Mouse (Mus musculus) common myeloid progenitor, adult 5-6 weeks (primary cell): ENCODE results near the gene Sys1. TPM values are rescaled to one million over a fixed set of nuclear protein-coding genes. Genes with fewer than 3 reads are reported as not detected.

Experiments used
- ATAC-seq: replicated peaks from 2 replicates; pipeline ENCODE4 v1.8.0; 2016; ENCODE audit warnings: low read depth, mild to moderate bottlenecking, moderate TSS enrichment, inconsistent platforms; ENCODE audit not compliant: poor library complexity, severe bottlenecking
- total RNA-seq: library from RNA; stranded (forward); fragments of 200-1000, 187-1606 nt; gene quantifications from 2 replicates; pipeline ENCODE4 v1.2.3, GENCODE M21; 2017

The Sys1 gene
- total RNA-seq: 8.9 and 13.4 TPM in 2 replicates

DNA sequence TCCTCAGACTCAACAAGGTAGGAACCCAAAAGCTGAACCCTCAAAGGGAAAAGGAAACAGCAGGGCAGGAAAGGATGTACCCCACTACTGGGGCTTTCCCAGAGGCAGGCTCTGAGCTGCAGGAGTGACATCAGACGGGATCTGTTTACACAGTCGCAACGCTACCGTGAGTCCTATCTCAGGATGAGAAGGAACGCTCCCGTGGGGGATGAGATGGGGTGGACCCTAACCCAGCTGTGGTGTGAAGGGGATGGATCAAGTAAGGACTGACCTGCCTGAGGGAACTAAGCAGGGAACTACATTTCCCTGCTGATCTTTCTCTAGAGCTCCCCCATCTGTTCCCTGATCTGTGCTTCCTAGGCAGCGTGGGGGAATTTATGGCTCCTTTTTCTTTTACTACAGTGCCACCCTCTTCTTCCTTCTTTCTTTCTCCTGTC lies at the start of gene Sys1:
Sys1 (plus strand) TSS at position 101 of the 437 bp plus-strand sequence.
- ATAC-seq: no peak

DNA sequence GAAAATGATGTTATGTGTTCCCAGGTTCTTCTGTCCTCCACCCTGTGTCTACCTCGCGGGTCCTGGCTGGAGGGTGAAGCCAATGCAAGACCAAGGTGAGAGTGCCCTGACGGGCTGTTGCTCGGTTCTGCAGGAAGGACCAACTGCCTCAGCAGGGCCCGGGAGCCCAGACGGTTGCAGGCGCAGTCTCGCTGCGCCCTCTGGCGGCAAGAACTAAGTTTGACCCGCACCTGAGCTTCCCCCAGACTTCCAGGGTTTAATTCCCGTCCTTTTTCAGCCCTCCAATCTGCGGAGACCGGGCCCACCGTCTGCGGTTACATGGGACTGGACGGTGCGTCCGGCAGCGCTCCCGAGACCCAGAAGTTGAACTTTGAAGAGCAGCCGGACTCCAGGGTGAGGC lies 49.1 kb upstream of the Sys1 start:
- ATAC-seq: peak; percentile 61

DNA sequence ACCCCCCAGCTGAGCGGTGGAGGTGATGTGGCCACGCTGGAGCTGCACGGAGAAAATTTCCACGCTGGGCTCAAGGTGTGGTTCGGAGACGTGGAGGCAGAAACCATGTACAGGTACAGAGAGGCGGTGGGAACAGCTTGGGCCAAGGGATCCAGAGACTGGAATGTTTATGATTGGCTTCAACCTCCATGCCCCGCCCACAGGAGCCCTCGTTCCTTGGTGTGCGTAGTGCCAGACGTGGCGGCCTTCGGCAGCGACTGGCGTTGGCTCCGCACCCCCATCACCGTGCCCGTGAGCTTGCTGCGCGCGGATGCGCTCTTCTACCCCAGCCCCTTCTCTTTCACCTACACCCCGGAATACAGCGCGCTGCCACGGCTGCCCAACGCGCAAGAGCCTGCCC lies 42.6 kb upstream of the Sys1 start:
- ATAC-seq: no peak

DNA sequence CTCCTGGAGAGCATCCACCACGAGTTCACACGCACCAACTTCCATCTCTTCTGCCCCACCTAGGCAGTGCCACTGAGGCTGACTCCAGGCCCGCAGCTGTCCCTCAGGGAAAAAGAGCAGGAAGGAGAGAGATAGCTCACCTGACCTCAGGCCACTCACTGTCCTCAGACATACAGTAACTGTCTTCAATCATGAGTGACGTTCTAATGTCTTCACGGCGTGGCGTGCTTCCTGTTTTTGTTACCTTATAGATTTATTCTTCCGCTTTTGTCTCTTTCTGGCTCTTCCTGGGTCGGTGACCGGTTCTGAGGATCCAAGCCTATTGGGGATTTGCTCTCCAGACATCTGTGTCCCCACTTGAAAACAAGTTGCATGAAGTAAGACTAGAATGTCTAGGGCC lies 42.2 kb upstream of the Sys1 start:
- ATAC-seq: no peak

DNA sequence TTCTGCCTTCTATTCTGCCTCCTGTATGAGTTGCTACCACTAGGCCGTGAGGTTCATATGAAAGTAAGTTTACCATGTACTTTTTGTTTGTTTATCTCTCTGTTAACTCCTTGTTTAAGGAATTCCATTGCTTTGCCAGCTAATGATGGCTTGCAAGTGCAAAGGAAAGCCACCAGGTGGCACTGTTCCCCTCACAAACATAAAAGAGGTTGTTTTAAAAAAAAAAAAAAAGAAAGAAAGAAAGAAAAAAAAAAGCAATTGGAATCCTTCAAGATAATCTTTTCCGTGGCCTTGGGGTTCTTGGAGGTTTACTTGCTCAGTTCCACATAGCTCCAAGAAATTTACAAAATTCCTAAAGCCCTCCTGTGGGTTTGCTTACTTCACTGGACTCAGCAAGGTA lies 39.6 kb upstream of the Sys1 start:
- no peak for ATAC-seq

DNA sequence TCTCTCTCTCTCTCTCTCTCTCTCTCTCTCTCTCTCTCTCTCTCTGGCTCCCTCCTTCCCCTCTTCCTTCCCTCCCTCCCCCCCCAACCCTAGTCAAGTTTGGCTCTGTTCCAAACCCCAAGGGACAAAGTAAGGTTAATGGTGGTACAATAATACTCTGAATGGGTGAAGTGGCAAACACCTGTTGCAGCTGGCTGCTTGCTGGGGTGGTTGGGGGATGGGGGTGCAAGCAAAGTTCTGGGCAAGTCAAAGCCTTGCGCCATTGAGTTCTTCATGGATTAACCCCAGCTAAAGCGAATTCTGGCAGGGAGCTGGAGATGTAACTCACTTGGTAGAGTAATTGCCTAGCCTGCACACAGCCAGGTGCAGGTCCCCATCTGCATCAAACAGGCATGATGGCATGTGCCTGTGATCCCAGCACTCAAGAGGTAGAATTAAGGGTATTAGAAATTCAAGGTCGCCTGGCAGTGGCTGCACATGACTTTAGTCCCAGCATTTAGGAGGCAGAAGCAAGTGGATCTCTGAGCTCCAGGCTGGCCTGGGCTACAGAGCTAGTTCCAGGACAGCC lies 38.4 kb upstream of the Sys1 start:
- ATAC-seq: no peak

DNA sequence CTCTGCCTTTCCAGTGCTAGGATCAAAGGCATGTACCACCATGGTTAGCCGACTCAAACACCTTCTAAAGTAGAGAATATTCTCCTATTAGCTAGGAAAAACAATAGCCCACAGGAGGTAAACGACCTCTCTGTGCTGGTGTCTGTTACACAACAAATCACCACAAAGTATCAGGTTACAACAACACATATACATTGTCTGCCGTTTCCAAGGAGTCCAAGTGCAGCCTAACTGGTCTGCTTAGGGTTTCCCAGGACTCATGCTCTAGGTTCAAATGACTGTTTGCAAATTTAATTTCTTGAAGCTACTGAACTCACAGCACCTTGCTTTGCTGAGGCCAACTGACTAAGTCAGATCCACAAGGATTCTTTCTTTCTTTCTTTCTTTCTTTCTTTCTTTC lies 37.3 kb upstream of the Sys1 start:
- ATAC-seq: no peak

DNA sequence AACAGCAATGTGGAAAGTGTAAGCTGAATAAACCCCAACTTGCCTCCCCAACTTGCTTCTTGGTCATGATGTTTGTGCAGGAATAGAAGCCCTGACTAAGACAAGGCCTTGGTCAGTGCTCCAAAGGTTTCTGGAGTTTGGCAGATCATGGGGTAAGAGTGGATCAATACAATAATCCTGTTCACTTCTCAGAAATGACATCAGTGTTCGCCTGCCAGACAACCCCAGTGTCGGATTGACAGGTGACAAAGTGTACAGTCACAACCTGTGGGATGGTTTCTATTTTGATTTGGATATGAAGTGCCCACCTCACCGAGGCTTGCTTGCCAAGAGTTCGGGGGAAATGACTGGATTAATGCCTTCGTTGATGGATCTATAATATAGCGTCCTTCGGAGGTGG lies 35.5 kb upstream of the Sys1 start:
- no peak for ATAC-seq

DNA sequence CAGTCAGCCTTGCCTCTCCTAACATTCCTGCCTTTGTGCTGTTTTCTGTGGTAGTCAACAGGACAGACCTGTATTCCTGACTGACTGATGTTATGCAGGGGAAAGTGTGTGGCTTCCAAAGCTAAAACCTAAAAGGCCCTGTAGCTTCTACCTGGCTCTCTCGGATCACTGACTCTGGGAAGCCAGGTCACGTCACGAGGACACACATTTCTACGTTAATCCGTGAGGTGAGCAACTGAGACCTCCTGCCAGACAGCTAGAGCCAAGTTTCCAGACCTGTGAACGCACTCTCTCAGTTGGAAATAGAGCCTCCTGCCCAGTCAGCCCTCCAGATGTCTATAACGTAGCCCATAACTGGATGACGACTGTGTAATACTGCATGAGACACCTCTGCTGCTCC lies 34.8 kb upstream of the Sys1 start:
- ATAC-seq: no peak

DNA sequence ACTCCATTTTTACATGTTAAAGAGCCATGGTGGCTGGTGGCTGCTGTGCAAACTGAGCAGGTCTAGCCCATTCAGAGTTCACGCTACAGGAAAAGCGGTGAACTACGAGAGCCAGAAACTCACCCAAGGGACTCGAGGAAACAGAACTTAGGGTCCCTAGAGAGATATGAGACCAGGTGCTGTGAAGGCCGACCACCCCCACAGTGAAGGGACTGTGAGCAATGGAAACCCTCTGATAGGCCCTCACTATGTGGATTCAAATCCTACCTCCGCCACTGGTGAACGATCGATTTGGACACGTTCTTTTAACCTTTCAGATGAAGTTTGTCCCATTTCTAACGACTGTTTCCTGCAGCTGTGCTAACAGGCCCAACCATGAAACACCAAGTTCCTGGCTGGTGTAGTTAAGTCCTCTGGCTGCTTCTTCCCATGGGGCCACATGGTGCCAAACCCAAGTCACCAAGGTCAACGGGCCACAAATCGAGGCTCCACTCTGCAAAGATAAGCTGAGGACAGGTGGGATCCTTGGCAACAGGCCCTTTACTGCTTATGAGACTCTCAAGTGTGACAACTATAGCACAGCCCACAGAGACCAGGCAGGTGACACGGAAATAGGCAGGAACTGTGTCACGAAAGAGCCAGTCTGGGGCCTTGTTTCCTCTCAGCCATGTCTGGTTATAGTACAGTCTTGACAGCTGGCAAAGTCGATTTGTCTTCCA lies 33.9 kb upstream of the Sys1 start:
- ATAC-seq: no peak

DNA sequence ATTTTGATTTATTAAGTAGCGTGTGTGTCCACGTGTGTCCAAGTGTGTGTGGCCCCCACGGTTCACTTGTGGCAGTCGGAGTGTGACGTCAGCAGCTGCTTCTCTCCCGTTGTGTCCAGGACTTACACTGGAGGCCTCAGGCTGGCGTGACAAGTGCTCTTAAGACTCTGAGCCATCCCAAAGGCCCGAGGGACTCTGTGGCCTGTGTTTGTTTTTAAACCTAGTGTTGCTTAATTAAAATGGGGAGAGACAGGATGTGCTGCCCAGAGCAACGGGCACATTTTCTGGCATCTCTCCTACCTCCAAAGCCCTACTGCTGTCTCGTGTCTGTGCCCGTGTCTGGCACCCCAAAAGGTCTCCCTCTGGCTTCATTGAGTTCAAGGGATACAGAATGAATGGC lies 33.3 kb upstream of the Sys1 start:
- no peak for ATAC-seq

DNA sequence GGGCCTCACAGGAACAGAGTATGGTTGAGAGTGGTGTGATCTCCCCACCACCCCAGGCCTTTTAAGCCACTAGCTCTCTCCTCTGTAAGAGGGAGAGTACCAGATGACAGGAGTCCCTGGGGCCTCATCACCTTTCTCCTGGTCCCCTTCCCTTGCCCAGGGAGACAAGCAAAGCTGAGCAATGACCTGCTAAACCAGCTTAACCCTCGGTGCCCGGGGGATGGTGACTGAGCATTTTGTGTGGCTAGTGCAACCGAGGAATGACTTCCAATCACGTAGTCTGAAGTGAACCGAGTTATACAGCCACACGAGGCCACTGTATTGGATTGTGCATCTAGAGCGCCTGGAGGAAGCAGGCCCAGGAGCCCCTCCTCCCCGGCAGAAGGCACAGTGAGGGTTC lies 32.4 kb upstream of the Sys1 start:
- no peak for ATAC-seq

DNA sequence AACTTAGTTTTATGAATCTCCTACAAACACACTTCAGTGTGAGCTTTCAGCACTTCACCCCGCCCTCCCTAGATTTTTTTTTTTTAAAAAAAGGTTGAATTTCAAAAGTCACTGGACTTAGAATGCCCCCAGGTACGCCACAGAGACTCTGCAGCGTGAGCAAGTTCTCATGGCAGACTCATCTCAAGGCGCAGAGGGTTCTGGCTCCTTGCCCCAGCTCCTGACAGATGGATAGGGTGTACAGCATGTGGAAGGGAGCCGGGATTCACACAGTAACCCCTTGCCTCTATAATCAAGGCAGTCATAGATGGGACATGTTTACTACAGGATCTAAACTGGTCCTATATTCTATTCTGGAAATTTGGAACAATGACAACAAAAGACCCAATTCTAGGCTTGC lies 31.4 kb upstream of the Sys1 start:
- no peak for ATAC-seq

DNA sequence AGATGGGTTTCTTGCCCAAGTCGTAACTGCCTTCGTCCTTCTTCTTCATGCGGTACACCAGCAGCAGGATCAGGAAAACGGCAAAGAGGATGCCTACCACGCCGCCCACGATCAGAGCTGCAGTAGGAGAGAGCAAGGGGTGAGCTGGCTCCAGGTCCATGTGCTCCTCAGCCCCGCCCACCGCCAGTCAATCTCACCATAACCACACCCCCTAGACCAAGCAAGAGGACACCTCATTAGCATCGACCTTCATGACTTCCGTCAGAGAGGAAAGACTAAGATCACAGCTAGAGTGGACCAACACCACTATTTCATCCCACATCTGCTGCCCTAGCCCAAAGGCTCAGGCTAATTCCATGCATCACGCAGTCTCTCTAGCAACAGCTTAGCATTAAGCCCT lies 30.6 kb upstream of the Sys1 start:
- ATAC-seq: no peak

DNA sequence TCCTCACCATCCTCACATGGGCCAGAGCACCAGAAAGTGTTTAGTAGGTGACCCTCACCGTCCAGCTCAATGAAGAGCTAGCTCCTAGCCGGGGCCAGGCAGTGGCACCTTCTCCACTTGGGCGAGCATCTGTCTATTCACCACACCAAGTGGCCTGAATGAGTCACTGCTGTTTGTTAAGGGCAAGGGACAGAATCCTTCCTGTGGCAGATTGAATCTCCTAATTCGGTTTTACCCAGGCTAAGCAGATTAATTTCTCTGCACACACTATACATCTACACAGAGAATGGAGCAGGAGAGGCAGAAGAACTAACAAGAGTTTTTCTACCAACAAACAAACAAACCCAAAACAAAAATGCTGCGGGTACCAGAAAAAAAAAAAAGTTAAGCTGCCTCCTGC lies 29.8 kb upstream of the Sys1 start:
- no peak for ATAC-seq

DNA sequence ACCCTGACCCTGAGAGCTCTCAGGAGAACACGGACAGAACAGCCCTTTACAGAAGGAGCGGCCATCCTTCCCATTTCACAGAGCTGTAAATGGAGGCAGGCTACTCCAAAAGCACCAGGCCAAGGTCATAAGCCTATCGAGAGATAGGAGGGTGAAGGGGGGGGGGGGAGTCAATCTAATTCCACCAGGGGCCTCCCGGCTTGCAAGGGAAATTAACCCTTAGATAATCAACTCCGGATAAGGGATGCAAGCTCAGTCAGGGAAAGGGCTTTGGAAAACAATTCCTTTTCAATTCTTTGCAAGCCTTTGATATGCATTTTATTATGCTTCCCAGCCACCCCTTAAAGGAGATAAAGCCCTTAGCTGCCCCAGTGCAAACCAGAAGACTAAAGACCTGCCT lies 28.3 kb upstream of the Sys1 start:
- ATAC-seq: no peak

DNA sequence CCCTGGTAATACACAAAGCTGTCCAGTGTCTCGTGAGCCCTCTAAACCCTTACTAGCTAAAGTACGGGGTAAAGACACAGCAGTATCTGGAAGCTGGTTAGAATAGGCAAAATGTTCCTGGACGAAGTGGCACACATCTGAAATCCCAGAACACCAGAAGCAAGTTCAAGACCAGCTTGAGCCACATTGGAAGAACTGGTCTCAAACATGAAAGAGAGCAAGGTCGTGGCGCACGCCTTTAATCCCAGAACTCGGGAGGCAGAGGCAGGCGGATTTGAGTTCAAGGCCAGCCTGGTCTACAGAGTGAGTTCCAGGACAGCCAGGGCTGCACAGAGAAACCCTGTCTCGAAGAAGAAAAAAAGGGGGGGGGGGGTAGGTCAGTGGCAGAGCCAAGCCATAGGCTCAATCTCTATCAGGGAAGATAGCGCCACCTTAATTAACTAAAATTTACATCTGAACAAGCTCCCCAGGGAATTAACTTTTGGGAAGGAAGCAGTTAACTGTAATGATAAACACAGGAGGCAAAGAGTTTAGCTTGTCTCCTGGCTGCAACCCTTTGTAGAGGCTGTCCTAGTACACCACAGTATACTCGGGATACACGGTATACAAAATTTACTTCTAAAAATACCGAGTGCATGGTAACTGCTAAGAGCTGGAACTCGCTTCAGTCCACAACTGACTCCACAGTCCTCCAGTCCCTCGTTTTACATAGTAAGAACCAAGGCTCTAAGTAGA lies 26.7 kb upstream of the Sys1 start:
- no peak for ATAC-seq

DNA sequence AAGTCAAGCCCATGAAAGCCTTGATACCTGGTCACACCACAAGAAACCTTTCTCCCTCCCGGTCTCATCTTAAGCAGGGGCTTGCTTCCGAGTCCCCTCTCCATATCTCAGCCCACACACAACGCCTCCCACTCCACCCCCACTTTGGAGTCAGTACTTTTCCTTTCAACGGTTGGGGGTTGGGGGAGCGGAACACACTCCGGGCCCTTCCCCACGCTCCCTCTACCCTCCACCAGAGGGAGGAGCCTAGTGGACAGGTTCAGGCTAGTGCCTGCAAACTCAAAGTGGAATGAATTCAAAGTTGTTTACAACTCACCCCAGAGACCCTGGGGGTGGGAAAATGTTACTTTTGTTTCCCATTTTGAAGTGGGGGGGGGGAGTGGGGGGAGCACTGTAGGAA lies 26.1 kb upstream of the Sys1 start:
- 0 out of 2 replicates have a peak, but pooled peaks have one; percentile 50 for ATAC-seq

DNA sequence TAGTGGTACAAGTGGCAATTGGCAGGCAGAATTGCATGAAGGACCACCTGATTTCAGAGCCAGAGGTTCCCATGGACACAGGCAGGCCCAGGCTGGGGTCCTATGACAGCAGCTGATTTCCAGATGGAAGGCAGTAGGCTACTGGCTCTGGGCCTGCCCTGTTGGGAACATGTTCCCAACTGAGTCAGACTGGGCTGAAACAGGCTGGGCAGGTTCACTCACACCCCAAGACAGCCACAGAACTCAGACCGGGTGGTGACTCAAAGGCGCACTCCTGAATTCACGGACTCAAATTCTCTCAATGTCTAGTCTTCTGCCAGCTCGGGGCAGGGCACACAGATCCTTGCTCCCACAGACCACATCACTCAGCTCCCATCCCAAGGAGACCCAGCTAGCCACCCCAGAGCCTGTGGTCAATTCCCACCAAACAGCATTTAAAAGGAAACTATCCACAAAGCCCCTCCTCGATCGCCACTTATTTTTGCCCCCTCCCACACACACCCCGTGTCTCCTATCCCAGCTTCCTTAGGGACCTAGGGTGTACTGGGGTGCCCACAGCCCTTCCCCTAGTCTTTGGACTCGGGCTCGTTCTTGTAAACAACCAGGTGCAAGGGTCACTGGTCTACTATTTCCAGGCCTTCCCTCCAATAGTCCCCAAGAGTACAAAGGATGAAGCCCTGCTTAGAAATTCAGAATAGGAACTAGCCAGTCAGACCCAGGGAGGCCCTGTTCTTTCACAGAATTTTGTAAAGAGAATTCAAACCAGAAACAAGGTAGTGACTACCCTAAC lies 24.9 kb upstream of the Sys1 start:
- ATAC-seq: no peak

DNA sequence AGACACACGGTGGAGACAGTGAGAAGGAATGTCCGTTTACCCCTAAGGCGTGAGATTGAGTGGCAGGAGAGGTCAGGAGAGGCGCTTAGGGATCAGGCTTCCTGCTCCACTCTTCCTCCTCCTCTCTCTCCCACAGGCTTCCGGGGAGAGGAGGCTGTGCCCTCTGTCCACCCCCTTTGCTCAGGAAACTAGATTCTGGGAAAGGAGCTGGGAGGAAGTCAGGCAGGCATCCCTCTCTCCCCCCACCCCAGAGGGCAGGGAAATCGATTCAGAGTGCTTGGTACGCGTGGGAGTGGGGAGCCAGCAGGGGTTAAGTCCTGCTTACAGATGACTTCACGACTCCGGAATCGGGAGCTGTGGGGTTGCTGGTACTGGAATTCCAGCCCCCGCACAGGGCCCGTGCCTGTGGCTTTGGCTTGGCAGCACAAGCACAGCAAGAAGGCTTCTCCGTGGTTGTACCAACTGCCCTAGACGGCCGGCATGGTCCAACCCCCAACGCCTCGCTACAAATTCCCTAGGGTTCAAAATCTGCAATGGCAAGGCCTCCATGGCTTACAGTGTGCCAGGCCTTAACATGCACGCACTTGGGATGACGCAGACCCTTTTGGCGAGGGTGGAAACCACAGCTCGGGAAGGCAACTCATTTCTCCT lies 24.1 kb upstream of the Sys1 start:
- no peak for ATAC-seq
